Mouse (Mus musculus): ENCODE results near the gene Ldlrad3.

Gene Ldlrad3

GRCm38 (mm10) chr2:102033818-102034512 is 152.2 kb downstream of the Ldlrad3 start:
- no peak for DNase-seq

- DNase-seq: no peak
These were observed 153.4 kb downstream of the Ldlrad3 start for GRCm38 (mm10) chr2:102032713-102033343.

- DNase-seq: peak; percentile 72
These were observed 155.5 kb downstream of the Ldlrad3 start for GRCm38 (mm10) chr2:102030652-102031051.

GRCm38 (mm10) chr2:102030152-102030551 is 156.0 kb downstream of the Ldlrad3 start:
- DNase-seq: no peak

- DNase-seq: no peak
These were observed 156.5 kb downstream of the Ldlrad3 start for GRCm38 (mm10) chr2:102029682-102030081.

GRCm38 (mm10) chr2:102027265-102027664 is 158.9 kb downstream of the Ldlrad3 start:
- no peak for DNase-seq

GRCm38 (mm10) chr2:102026156-102026555 is 160.0 kb downstream of the Ldlrad3 start:
- no peak for DNase-seq

- DNase-seq: no peak
These were observed 161.7 kb downstream of the Ldlrad3 start for GRCm38 (mm10) chr2:102024483-102024882.

- peak; percentile 56 for DNase-seq
These were observed 164.7 kb downstream of the Ldlrad3 start for GRCm38 (mm10) chr2:102021371-102022084.

GRCm38 (mm10) chr2:102020546-102020945 is 165.6 kb downstream of the Ldlrad3 start:
- DNase-seq: no peak

- no peak for DNase-seq
These were observed 171.6 kb downstream of the Ldlrad3 start for GRCm38 (mm10) chr2:102014538-102015113.

- DNase-seq: no peak
These were observed 174.7 kb downstream of the Ldlrad3 start for GRCm38 (mm10) chr2:102011311-102011975.

- no peak for DNase-seq
These were observed 176.4 kb downstream of the Ldlrad3 start for GRCm38 (mm10) chr2:102009766-102010265.

GRCm38 (mm10) chr2:102006143-102006542 is 180.0 kb downstream of the Ldlrad3 start:
- DNase-seq: no peak

- DNase-seq: no peak
These were observed 180.7 kb downstream of the Ldlrad3 start for GRCm38 (mm10) chr2:102005377-102006007.

GRCm38 (mm10) chr2:102003776-102004264 is 182.4 kb downstream of the Ldlrad3 start:
- no peak for DNase-seq

- DNase-seq: peak; percentile 74
These were observed 183.0 kb downstream of the Ldlrad3 start for GRCm38 (mm10) chr2:102002974-102003775.

GRCm38 (mm10) chr2:102002408-102002973 is 183.7 kb downstream of the Ldlrad3 start:
- no peak for DNase-seq

GRCm38 (mm10) chr2:102001661-102002060 is 184.5 kb downstream of the Ldlrad3 start:
- no peak for DNase-seq

GRCm38 (mm10) chr2:101998911-101999572 is 187.1 kb downstream of the Ldlrad3 start:
- DNase-seq: peak; percentile 51

All from kidney, postnatal 14 days (tissue).